Mouse (Mus musculus) ES-CJ7 (cell line): ENCODE measurements around the gene Slc7a15.

ENCODE experiments used
- DNase-seq: peaks from one replicate; pipeline ENCODE4 v3.0.0; 2011; ENCODE audit warnings: low read depth, low spot score

Slc7a15 gene

GRCm38 (mm10) chr12:8482169-8482568, 116.7 kb downstream of the Slc7a15 start:
- DNase-seq = no peak
